Mouse (Mus musculus) c-Kit-positive CD71-positive TER-119-negative erythroid progenitor cells, embryonic 14.5 days (primary cell): ENCODE results near the gene Mcur1.
A peak's percentile ranks its signal among the peaks of the same experiment; 100 is the strongest.

Experiments
- DNase-seq: peaks from one replicate; pipeline ENCODE4 v3.0.0-alpha.2; 2013; ENCODE audit warnings: low read depth

Gene Mcur1

GRCm38 (mm10) chr13:43559711-43560457, at the start of gene Mcur1:
Mcur1 (minus strand) TSS chr13:43560191.
- DNase-seq, result peak; percentile 85

DNA sequence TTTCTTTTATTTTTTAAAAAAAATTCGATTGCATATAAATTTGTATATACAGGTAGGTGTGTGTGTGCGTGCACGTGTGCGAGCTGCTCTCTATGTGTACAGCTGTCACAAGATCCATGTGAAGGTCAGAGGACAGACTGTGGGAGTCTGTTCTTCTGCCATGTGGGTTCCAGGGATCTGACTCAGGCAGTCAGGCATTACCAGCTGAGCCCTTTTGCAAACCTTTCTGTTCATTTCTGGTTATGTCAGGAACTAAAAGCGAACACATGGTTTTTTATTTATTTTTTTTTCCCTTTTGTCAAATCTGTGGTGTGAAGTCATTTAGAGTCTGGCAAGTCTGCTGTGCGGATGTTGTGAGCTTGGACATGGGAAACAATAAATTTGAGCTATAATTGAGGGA, 48.9 kb upstream of the Mcur1 start:
- no peak for DNase-seq

- no peak for DNase-seq
These were observed 43.1 kb upstream of the Mcur1 start for GRCm38 (mm10) chr13:43603042-43603441.

- no peak for DNase-seq
These were observed 42.4 kb upstream of the Mcur1 start for GRCm38 (mm10) chr13:43602440-43602839.

- DNase-seq, result no peak
These were observed 41.0 kb upstream of the Mcur1 start for GRCm38 (mm10) chr13:43600967-43601366.

DNA sequence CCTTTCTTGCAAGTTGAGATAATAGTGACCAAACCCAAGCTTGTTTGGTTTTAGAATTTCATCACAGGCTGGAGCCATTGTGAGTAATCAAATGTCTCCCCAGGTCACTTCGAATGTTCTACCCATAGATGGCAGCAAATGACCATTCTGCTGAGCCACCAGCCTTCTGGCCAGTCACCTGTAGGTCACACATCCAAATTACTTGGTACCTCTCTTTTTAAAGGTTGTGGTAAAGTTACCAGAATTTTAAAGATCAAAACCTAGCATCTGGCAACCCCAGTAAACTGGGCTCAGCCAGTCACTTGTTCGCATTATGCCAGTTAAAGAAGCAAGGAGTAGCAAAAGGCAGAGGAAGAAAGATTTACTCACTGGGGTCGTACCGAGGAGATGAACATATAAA, 35.9 kb upstream of the Mcur1 start:
- peak; percentile 10 for DNase-seq

DNA sequence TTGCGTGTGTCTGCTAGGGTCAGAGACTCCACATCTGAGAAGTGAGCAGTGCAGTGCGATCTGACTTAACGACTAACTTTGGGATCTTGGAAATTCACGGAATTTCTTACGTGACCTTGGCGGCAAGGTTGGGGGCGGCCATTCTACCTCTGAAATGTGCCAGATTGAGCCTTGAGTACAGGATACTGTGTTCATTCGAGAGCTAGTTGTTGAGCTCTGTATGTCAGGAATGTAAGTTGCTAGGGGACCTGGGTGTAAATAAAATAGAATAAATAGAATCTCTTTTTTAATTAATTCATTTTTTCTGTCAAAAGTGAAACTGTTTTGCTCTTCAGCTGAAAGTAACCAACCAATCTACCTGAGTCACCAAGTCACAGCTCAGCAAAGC, 32.7 kb upstream of the Mcur1 start:
- DNase-seq, result no peak

DNA sequence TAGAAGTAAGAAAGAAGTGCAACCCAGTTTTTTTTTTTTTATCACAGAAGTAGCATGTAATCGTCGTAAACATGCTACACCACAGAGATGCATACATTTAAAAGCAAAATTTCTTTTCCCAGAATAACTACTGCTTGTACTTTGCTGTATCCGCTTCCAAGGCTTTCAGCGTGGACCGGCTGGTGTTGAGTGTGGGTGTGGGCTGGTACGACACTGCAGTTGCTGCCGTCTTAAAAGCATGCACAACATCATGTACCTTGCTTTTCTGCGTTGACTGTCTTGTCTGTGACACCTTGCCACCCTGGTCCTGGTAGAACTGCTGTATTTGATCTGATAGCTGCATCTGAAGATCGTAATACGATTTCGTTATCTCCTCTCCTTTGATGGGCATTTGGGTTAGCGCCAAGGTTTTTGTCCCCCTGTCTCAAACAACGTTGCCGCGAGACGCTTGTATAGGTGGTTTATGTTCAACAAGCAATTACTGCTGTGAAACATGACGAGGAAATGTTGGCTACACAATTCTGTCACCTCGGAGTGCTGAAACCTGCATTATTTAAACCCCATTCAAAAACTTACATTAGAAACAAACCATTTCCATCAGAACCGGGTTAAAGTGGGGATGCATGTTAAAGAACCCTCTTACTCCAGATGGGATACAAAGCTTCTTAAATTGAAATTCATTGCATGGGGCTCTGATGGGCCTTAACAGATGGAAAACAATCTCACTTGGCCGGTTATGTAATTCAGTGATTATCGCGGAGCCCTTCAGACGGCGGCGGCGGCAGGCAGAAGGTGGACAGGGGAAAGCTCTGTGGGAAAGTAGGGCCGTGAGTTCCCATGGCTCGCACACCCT, 32.1 kb upstream of the Mcur1 start:
- DNase-seq, result no peak

DNA sequence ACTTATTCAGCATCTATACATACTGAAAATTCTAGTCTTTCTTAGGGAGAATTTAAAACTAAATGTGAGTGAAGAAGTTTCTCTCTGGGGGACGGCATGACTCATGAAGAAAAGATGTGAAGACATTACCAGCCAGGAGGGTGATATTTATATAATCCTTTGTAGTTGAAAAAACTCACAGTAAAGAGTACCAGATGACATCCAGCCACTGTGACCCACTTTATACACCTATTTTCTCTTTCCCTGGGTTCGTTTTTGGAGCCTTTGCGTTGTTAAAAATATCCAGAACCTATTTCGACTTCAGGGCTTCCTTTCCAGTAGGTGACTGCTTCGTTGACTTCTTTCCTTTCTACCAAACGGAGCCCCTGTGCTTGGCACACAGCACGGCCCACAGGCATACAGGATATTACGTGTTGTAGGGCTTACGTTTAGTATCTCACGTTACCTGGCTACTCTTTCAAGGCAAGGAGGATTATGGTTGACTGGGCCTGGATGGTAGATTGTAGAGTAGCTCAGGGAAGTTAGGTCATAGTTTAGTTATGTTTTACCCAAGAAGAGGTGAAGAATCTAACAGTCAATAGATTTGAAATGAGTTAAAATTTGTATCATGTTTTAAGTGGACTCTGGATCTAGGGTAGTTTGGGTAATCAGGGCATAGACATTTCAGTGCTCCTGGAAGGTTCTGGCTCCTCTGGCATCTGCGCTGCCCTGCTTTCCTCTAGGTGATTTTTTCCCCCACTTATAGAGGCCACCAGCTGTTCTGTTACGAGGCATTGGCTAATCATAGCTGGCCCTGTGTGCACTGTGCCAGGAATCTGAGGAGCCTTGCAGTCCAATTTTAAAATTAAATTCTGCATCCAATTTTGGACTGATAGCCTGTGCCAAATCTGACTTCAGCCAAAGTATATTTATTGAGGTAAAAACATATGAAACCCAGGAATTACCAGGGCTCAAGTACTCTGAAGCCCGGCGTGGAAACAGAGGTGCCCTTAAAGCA, 28.2 kb upstream of the Mcur1 start:
- DNase-seq, result no peak

DNA sequence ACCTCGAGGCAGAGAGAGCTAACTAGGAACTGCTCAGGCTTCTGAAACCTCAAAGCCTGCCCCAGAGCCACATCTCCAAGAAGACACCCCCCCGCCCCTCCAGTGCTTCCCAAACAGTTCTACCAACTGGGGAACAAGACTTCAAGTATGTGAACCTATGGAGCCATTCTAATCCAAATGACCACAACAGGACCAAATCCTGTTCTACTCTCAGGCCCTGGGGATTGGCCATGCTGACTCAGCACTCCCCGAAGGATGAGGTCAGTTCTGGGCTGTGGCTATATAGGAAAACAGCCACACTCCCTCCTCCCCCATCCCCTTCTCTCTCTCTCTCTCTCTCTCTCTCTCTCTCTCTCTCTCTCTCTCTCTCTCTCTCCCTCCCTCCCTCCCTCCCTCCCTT, 27.0 kb upstream of the Mcur1 start:
- no peak for DNase-seq

DNA sequence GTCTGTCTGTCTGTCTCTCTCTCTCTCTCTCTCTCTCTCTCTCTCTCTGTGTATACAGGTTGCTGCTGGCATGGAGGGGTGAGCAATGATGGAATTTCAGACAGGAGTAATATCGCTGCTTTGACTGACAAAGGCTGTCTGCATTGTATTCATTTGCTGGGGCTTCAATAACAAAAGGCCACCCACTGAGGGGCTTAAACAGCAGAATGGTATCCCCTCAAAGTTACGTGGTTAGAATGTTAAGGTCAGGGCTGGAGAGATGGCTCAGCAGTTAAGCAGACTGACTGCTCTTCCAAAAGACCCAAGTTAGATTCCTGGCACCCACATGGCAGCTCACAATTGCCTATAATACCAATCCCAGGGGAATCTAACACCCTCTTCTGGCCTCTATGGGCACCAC, 25.3 kb upstream of the Mcur1 start:
- no peak for DNase-seq

GRCm38 (mm10) chr13:43583504-43583903, 23.5 kb upstream of the Mcur1 start:
- DNase-seq, result no peak

GRCm38 (mm10) chr13:43582961-43583360, 23.0 kb upstream of the Mcur1 start:
- no peak for DNase-seq

DNA sequence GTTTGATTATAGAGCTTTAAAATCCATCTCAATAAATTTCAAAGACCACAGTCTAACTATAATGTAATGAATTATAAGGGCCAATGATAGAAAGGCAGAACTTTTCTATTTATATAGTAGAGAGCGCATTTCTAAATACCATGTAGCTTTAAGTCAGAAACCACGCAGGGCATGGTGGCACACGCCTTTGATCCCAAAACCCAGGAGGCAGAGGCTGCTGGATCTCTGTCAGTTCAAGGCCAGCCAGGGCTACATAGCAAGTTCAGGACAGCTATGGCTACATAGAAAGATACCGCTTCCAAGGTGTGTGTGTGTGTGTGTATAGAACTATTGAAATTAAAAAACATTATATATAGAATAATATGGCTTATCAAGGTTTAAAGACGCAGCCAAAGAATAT, 20.7 kb upstream of the Mcur1 start:
- DNase-seq, result no peak

- no peak for DNase-seq
These were observed 19.7 kb upstream of the Mcur1 start for GRCm38 (mm10) chr13:43579740-43580139.

DNA sequence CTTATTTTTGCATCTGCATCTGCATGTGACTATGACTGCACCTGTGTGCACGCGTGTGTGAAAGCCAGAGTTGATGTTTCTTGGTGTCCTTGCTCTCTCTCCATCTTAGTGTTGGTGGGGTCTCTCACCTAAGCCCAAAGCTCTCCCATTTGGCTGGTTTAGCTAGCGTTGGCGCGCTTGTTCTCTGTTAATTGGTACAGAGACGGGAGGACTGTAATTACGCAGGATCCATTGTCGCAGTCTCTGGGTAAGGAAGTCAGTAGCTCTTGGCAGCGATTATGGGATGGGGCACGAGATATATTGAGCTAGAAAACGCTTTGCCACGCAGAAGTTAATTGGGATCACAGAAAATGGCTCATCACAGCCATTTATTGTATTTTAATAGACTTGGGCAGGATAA, 17.8 kb upstream of the Mcur1 start:
- no peak for DNase-seq

GRCm38 (mm10) chr13:43577254-43577653, 17.3 kb upstream of the Mcur1 start:
- no peak for DNase-seq

DNA sequence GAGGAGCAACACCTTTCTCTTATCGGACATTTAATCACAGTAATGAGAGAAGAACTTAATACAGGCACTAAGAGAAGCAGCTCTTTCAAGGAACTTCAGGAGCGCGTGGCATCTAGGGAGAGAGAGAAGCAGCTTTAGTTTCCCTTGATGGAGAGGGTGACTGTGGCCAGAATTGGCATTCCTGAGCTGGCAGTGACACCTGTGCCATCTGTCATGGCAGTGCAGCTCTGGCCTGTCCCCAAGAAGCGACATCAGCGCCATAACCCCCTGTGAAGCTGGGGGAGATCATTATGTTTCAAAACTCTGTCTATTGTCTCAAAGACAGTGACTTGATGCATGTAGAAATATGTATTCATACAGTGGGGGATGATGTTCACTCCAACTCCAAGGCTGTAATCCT, 15.4 kb upstream of the Mcur1 start:
- no peak for DNase-seq

DNA sequence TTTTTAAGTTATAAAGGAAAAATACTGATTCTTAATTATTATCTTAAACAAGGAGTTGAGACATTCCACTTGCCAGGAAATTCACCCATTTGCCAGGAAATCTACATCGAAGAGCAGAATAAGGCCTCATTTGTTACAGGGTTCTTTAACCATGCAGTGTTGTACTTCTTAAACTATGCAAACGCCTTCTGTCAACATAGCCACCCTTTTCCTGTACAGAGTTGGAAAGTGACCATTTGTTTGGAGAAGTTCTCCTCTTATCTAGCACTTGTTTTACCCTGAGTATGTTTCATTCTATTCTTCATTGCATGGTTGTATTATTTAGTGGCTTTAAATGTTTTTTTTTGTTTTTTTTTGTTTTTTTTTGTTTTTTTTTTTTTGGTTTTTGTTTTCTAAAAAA, 14.0 kb upstream of the Mcur1 start:
- DNase-seq, result no peak

DNA sequence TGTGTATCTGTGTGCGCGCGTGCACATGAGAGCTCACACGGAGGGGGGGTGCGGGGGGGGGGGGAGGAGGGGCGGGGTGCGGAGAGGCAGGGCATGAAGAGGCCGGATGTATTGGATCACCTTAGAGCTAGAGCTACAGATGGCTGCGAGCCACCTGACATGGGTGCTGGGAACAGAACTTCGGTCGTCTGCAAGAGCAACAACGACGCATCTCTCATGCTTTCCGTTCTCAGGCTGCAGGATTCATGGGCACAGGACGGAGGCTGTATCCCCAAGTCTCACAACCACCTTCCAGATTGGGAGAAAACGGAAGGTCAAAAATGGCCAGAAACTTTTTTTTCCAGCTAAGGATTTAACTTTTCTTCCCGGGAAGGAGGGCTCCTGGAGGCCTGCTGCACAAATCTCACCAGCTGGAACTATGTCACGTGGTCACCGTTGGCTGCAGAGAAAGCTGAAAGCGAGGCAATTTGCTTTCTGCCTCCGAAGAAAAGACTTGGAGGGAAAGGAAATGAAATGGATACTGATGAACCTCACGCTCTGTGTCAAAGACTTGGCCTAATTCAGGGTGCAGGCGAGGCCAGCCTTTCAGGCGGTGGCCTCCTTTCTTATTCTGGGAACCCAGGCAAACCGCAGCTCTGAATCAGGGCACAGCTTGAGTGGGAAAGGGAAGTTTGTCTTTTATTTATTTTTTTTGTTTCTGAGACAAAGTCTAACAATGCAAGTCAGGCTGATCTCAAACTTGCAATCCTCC, 7.3 kb upstream of the Mcur1 start:
- DNase-seq, result no peak

GRCm38 (mm10) chr13:43566184-43566583, 6.2 kb upstream of the Mcur1 start:
- DNase-seq, result no peak

- peak; percentile 70 for DNase-seq
These were observed 5.4 kb upstream of the Mcur1 start for GRCm38 (mm10) chr13:43565346-43565745.
